Mouse (Mus musculus): ENCODE results near the gene Olfr1170. TPM values are rescaled to one million over a fixed set of nuclear protein-coding genes. Genes with fewer than 3 reads are reported as not detected.

Olfr1170 gene
- not detected in 2 replicates for polyA plus RNA-seq (2012)

DNA sequence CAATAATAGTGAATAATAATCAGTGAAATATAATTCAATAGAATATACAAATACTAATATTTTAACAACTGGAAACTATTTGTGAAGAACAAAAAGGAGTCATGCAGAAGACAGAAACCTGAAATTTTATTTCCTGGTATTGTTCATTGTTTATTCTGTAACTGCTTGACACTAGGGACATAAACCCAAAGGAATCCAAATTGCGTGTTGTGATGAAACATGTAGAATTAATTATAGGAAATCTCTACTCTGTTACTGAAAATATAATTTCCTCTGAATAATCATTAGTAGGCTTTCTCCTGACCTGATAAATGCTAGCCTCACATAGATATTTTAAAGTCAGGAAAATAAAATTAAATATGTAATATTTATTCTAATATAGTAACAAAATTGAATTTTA, at the start of gene Olfr1170:
Gene Olfr1170, minus strand, starts transcription at position 101 of the 400 bp plus-strand sequence.
- no peaks in the 10 kb centered on the region for H3K27me3 ChIP-seq (ENCODE audit: control insufficient read depth)
- no peaks in the 10 kb centered on the region for H3K4me1 ChIP-seq (ENCODE audit: control insufficient read depth)
- TF ChIP-seq GATA1 (IDR thresholded peaks at IDR 0.05; ENCODE audit: low read length), result no peak
- TF ChIP-seq TAL1 (IDR thresholded peaks at IDR 0.05; ENCODE audit: low read length), result no peak
- H3K36me3 ChIP-seq (ENCODE audit: control insufficient read depth), result no peaks in the 10 kb centered on the region
- H3K9me3 ChIP-seq (ENCODE audit: control insufficient read depth, low read length), result no peaks in the 10 kb centered on the region; the same call in 1 of the 2 replicates
- H3K4me3 ChIP-seq (replicated peaks), result no peak within 1 kb of the TSS

DNA sequence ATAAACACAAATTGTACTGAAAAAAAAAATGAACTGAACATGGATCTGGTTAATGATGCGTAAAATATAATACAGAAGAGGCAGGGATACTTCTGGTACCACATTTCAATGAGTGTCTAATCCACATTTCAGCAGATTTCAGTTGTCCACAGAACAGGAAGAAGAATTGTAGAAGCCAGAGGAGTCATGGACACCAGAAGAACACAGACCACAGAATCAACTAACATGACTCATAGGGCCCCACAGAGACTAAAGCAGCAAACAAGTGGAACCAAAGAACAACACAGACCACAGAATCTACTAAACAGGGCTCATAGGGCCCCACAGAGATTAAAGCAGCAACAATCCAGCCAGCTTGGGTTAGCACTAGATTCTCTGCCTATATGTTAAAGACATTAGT, 7.3 kb downstream of the Olfr1170 start:
- no peaks in the 10 kb centered on the region for H3K4me1 ChIP-seq (ENCODE audit: control insufficient read depth)
- H3K4me3 ChIP-seq (replicated peaks), result no peak overlapping the region
- no peaks in the 10 kb centered on the region for H3K36me3 ChIP-seq (ENCODE audit: control insufficient read depth)
- H3K9me3 ChIP-seq (ENCODE audit: control insufficient read depth, low read length), result no peaks in the 10 kb centered on the region
- H3K27me3 ChIP-seq (ENCODE audit: control insufficient read depth), result no peaks in the 10 kb centered on the region
- no peak for TF ChIP-seq TAL1 (IDR thresholded peaks at IDR 0.05; ENCODE audit: low read length)
- no peak for TF ChIP-seq GATA1 (IDR thresholded peaks at IDR 0.05; ENCODE audit: low read length)

DNA sequence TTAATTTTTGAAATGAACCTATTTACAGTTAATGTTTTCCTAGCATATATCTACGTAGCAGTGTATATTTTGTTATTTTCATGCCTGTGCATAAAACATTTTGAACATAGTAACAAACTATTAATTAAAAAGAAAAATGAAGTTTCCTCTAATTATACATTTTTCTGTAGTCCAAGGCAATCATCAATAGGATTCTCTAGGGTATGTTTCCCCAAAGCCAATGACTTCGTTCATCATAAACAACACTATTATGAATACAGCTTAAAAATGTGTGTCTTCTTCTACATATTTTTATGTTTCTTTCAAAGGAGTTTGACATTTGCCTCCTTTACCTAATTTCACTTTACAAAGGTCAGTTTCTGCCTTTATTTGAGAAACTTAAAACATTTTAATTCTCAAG, 46.6 kb downstream of the Olfr1170 start, which contains the start of gene Olfr1168:
Gene Olfr1168, plus strand, starts transcription at position 301 of the 400 bp plus-strand sequence.
- Histone ChIP-seq H3K4me1 (ENCODE audit: control insufficient read depth) (no peaks in the 10 kb centered on the region), H3K4me3 (replicated peaks) (no peak within 1 kb of the TSS), H3K9me3 (ENCODE audit: control insufficient read depth, low read length) (no peaks in the 10 kb centered on the region), H3K27me3 (ENCODE audit: control insufficient read depth) (no peaks in the 10 kb centered on the region), H3K36me3 (ENCODE audit: control insufficient read depth) (no peaks in the 10 kb centered on the region)
- TF ChIP-seq TAL1 (IDR thresholded peaks at IDR 0.05; ENCODE audit: low read length), result no peak
- TF ChIP-seq GATA1 (IDR thresholded peaks at IDR 0.05; ENCODE audit: low read length), result no peak

Other genes with a start within 250 kb of the Olfr1170 start
- not detected in 2 replicates for gene Olfr1158, start 238.2 kb downstream of the Olfr1170 start, polyA plus RNA-seq (2012)
- gene Olfr1160, start 220.1 kb downstream of the Olfr1170 start, polyA plus RNA-seq (2012), result not detected in 2 replicates
- not detected in 2 replicates for gene Olfr1161, start 205.6 kb downstream of the Olfr1170 start, polyA plus RNA-seq (2012)
- gene Olfr73, start 190.6 kb downstream of the Olfr1170 start, polyA plus RNA-seq (2012), result not detected in 2 replicates
- not detected in 2 replicates for gene Olfr1162, start 177.2 kb downstream of the Olfr1170 start, polyA plus RNA-seq (2012)
- not detected in 2 replicates for gene Olfr1163, start 156.5 kb downstream of the Olfr1170 start, polyA plus RNA-seq (2012)
- gene Olfr1164, start 134.4 kb downstream of the Olfr1170 start, polyA plus RNA-seq (2012), result not detected in 2 replicates
- gene Olfr1166, start 100.1 kb downstream of the Olfr1170 start, polyA plus RNA-seq (2012), result not detected in 2 replicates
- gene Olfr1167, start 73.1 kb downstream of the Olfr1170 start, polyA plus RNA-seq (2012), result not detected in 2 replicates
- not detected in 2 replicates for gene Olfr1168, start 46.5 kb downstream of the Olfr1170 start, polyA plus RNA-seq (2012)
- not detected in 2 replicates for gene Olfr1173, start 51.5 kb upstream of the Olfr1170 start, polyA plus RNA-seq (2012)
- not detected in 2 replicates for gene Olfr1174-ps, start 86.8 kb upstream of the Olfr1170 start, polyA plus RNA-seq (2012)
- gene Olfr1175-ps, start 98.9 kb upstream of the Olfr1170 start, polyA plus RNA-seq (2012), result not detected in 2 replicates
- 0.02 TPM in 1 of 2 replicates, not detected in the other for gene Olfr1176, start 108.4 kb upstream of the Olfr1170 start, polyA plus RNA-seq (2012)
- not detected in 2 replicates for gene Olfr1177-ps, start 118.2 kb upstream of the Olfr1170 start, polyA plus RNA-seq (2012)
- not detected in 2 replicates for gene Olfr1178, start 158.7 kb upstream of the Olfr1170 start, polyA plus RNA-seq (2012)
- not detected in 2 replicates for gene Olfr1179, start 178.1 kb upstream of the Olfr1170 start, polyA plus RNA-seq (2012)
- gene Olfr1180, start 190.8 kb upstream of the Olfr1170 start, polyA plus RNA-seq (2012), result not detected in 2 replicates
- gene Olfr1181, start 197.8 kb upstream of the Olfr1170 start, polyA plus RNA-seq (2012), result not detected in 2 replicates
- gene Gm13757, start 220.8 kb upstream of the Olfr1170 start, polyA plus RNA-seq (2012), result not detected in 2 replicates
- not detected in 2 replicates for gene Olfr1183, start 226.5 kb upstream of the Olfr1170 start, polyA plus RNA-seq (2012)